Mouse (Mus musculus) heart, postnatal 4 days (tissue): ENCODE results near the gene Itpr1. TPM values are rescaled to one million over a fixed set of nuclear protein-coding genes. Genes with fewer than 3 reads are reported as not detected.

Source experiments
- DNase-seq: peaks from one replicate; pipeline ENCODE4 v3.0.0; 2021
- total RNA-seq, 2 experiments: library from RNA; stranded (reverse); gene quantifications; 2 replicates each; pipeline ENCODE4 v1.2.3; 2021

Itpr1 gene
- total RNA-seq: 10 to 100 TPM; 71.8 to 73.6 TPM

DNA sequence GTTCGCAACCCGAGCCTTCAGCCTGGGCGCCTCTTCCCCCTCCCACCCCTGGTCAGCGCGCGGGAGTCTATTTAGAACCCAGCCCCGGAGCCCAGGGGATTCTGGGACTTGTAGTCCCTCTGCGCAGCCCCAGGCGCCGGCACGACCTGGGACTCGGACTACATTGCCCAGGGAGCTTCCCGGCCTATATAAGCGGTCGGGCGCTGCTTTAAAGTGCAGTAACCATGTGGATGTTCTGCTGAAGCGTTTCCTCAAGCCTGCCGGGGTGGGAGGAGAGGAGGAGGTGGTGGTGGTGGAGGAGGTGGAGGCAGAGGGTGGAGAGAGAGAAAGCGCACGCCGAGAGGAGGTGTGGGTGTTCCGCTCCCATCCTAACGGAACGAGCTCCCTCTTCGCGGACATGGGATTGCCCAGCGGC, at the start of gene Itpr1:
Gene Itpr1, plus strand, starts transcription at position 216 of the 415 bp plus-strand sequence.
- DNase-seq: peak; percentile 98

- no peak for DNase-seq
Measured at GRCm38 (mm10) chr6:108164935-108165334, 48.0 kb upstream of the Itpr1 start.

GRCm38 (mm10) chr6:108165598-108165997, 47.3 kb upstream of the Itpr1 start:
- no peak for DNase-seq

- DNase-seq: no peak
Measured at GRCm38 (mm10) chr6:108167946-108168680, 44.8 kb upstream of the Itpr1 start.

DNA sequence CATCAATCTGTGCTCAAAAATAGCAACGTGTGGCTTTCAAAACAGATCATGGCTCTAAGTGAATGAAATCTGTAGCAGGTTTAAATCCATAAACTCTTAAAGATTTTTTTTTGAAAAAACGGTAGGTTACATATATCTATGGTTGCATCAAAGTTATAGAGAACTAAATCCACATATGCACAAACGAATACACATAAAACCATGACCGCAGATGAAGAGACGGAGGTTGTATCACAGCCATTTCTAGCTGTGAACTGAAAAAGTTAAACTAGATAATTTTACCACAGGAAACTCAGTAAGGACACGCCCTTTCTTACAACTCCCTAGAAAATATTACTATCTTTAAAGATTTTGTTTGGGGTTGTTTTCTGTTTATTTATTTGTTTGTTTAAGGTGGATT, 44.2 kb upstream of the Itpr1 start:
- no peak for DNase-seq

DNA sequence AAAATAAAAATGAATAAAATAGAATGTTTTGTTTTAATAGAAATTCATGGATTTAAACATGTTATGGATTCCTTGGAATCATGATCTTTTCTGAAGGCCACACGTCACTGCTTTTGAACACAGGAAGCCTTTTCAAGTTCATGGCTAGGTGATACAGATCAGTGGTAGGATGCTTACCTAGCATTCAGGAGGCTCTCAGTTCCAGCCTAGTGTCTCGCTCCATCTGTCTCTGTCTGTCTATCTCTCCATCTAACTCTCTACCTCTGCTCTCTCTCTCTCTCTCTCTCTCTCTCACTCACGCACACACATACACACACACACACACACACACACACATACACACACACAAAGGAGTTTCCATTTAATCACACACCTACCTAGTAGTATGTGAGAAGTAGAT, 43.4 kb upstream of the Itpr1 start:
- no peak for DNase-seq

DNA sequence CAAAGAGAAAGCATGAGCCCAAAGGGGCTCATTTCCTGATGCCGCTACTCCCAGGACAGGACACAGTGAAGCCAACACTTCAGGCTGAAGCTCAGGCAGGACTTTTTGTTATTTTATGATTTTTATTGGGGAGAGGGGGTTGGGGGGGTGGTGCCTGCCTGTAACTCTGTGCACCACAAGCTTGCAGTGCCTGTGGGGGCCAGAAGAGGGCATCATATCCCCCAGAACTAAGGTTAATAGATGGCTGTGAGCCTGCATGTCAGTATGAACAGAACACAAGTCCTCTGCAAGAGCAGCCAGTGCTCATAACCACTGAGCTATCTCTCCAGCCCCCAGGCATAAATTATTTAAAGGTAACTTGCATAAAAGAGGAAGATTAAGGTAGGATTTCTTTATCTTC, 40.7 kb upstream of the Itpr1 start:
- no peak for DNase-seq

GRCm38 (mm10) chr6:108174181-108174580, 38.7 kb upstream of the Itpr1 start:
- DNase-seq: peak; percentile 24

GRCm38 (mm10) chr6:108179087-108179486, 33.8 kb upstream of the Itpr1 start:
- DNase-seq: no peak

DNA sequence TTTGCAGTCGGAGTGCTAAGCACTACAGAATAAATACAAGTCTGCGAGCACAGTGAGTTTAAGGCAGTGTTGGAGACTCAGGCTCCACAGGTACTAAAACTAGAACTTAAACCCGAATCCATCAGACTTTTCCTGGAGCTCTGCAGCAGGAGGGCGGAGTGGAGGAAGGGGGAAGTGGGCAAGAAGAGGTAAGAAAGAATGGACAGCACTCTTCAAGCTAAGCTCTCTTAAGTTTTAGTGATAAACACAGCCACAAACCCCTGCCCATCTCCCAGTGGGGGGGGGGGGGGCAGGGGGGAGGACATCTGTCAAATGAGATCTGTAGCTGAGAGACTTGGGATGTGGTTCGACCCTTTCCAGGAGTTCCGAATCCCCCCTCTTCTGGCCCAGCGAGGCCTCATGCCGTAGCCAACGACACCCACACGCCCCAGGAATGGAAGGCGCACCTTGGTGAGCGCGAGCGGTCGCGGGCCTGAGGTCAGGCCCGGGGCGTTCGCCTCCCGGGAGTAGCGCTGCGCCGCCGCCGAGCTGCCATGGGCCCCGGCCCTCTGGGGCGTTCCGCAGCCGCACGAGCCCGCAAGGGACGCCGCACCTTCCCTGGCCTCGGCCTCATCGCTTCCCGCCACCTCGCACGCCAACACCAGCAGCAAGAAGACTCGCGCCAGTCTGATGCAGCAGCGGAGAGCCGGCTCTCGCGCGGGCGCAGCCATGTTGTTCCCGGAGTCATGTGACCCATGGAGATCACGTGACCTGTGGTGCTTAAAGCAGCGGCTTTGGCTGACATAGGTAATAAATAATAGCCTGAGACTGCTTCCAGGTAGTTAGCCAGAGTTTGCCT, 27.8 kb upstream of the Itpr1 start, which contains the start of gene Sumf1:
Gene Sumf1, minus strand, starts transcription at position 736 of the 838 bp plus-strand sequence.
- DNase-seq: peak; percentile 92

GRCm38 (mm10) chr6:108185685-108186009, 27.2 kb upstream of the Itpr1 start:
- no peak for DNase-seq

DNA sequence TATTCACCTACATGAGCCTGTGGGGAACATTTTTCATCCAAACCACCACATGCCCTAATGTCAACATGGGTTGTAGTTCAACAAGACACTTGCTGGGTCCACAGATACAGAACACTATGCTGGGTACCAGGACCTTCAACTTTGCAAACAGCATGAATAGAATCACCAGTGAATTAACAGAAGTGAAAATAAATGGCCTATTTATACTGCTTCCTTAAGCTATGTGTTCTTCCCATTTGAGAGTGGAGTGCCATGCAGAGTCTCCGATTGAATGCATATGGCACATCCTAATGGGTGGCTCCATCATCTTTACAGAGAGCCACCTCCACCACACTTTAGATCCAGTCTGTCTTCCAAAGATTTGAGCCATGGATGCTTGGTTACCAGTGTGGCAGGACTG, 22.2 kb upstream of the Itpr1 start:
- DNase-seq: no peak

DNA sequence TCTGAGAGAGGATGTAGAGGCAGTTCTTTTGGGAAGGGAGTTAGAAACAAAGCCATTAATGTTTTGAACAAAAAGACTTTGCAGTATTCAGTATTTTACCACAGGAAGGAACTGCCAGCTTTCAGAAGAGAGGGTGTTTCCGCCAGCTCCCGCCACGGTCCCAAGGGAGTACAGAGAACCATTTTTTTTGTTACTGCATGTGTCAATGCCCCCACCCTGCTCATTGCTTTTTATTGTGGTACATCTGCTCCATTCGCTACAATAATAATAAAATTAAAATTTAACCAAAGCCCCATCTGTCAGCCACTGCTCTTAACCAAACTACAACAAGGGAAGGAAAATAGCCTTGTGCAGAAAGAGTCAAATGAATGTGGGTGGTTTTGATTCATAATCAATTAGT, 20.3 kb upstream of the Itpr1 start:
- DNase-seq: no peak

- no peak for DNase-seq
Measured at GRCm38 (mm10) chr6:108196665-108197064, 16.2 kb upstream of the Itpr1 start.

DNA sequence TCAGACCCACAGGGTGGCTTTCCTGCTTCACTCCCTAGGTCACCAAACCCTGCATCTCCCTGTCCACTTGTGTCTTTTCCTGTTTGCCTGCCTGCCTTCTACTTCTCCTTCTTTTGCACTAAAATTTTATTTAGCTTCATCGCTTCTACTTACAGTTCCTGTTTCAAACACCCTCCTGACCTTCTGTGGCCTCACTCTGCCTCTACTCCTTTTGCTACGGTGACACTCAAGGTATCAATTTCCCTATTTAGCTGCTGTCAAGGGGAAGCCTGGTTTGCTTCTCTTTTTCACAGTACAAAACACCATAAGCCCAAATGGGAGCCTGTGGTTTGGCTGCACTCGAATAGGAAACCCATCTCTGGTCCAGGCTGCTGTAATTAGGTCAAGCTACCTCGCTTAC, 15.8 kb upstream of the Itpr1 start:
- DNase-seq: no peak

GRCm38 (mm10) chr6:108198286-108198685, 14.6 kb upstream of the Itpr1 start:
- no peak for DNase-seq

- no peak for DNase-seq
Measured at GRCm38 (mm10) chr6:108204322-108204721, 8.6 kb upstream of the Itpr1 start.

GRCm38 (mm10) chr6:108206145-108206544, 6.8 kb upstream of the Itpr1 start:
- DNase-seq: no peak

GRCm38 (mm10) chr6:108206914-108207566, 5.9 kb upstream of the Itpr1 start:
- no peak for DNase-seq

- DNase-seq: peak; percentile 39
Measured at GRCm38 (mm10) chr6:108211896-108212880, 708 bp upstream of the Itpr1 start.

DNA sequence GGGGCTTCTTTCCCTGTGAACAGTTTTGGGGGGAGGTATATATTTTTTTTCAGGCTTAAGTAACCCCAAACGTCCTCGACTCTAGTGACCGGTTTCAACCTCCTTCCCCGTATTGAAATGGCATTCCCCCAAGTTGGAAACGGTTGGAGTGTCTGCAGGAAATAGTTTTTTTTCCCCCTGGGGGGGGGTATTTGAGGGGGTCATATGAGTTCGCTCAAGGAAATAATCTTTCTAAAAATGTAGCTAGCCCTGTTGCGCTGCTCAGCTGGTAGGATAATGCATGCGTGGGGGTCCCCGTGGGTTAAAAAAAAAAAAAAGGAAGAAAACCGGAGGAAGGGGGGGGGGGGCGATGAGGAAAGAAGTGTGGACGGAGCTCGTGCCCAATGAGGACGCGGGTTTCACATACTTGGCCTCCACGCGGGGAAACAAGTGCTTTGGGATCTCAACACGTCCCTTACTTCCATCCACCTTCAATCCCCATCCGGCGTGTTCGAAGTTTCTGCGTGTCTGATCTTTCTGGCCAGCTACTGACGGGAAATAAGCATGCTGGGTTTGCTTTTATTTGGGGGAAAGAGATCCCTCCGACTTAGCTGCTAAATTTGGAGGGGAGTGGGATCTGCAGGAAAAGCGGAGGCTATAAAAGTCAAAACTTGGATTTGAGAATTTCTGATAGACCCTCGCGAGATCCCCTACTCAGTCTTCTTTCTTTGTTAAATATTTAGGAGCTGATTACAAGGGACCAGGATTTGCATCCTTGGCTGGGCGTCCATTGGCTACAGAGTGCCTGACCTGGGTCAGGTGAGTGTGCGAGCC, 791 bp downstream of the Itpr1 start:
- peak; percentile 35 for DNase-seq
